Mouse (Mus musculus) right cerebral cortex, postnatal 36 days (tissue): ENCODE results near the gene Crebbp.
"Not testable (repeated sequence)": the region's sequence is repeated elsewhere in the genome, so short reads cannot be mapped to it uniquely, and the experiment has no call there.

Source experiments
- DNase-seq, 2 experiments: peaks; one replicate each; pipeline ENCODE4 v3.0.0; 2022; ENCODE audit warnings: low spot score in 2 of 2, mixed read lengths in 1 of 2

The Crebbp gene

GRCm38 (mm10) chr16:4153121-4153520, 60.7 kb downstream of the Crebbp start:
- DNase-seq: no peak

- no peak for DNase-seq
These were observed 75.3 kb downstream of the Crebbp start for GRCm38 (mm10) chr16:4138541-4138940.

DNA sequence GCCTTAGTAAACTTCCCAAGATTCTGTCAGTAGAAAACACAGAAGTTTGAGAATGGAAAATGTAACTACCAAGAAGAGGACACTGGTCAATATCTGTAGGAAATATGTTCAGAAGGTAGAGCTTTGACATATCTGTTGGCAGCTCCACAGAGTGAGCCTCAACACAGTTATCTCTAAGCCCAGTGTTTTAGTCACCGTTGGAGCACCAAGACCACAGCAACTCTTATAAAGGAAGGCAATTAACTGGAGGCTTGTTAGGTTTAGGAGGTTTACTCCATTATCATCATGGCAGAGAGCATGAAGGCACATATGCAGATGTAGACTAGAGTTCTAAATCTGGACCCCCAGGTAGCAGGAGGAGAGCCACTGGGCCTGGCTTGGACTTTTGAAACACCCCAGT, 80.0 kb downstream of the Crebbp start:
- DNase-seq: no peak

DNA sequence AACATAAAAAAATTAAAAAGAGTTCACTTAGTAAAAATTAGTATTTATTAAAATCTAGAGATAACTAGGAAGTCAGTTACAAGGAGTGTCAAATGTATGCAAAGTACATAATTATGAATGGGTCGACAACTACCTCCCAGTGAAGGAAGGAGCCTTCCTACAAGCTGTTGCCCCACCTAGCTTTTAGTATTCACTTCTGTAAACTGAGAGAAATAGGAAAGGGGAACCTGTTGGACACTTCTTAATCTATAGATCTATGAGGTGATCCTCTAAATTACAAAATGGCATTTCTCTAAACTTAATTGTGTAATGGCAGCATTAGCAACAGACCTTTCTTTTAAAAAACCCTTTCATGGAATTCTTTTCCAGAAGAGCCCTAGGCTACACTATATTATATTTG, 84.9 kb downstream of the Crebbp start:
- DNase-seq: no peak

DNA sequence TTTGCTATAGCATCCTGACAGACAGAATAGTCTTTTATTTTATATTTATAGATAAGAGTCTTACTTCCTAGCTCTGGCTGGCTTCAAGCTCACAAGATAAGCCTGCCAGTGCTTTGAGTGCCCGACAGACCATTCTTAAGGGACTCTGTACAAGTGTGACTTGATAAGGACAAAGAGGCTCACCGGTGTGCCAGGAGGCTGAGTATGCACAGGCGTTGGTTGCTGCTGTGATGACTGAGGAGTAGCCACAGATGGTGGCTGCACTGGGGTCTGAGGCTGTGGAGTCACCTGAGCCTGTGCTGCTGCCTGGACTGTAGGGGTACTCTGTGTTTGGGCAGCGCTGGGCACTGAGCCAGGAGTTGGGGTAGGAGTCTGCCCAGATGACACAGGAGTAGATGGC, 96.7 kb downstream of the Crebbp start:
- no peak for DNase-seq

DNA sequence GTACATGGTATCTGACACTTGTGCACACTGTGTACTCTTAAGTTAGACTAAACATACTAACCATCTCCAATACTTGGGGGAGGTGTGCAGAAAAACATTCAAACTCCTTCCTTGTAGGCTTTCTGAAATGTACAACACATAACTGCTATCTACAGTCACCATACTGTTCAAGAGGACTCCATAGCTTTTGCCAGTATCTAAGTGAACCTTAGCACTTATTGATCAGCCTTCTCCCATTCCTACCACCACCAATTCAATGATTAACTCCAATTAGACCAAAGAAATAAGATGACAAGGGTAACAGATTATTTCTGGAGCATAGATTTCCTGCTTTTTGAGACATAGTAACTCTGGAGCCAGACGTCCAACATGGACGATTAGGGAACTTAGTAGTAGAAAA, 113.4 kb downstream of the Crebbp start:
- DNase-seq: no peak

GRCm38 (mm10) chr16:4097521-4097920, 116.3 kb downstream of the Crebbp start:
- no peak for DNase-seq

GRCm38 (mm10) chr16:4096898-4097297, 116.9 kb downstream of the Crebbp start:
- no peak for DNase-seq

DNA sequence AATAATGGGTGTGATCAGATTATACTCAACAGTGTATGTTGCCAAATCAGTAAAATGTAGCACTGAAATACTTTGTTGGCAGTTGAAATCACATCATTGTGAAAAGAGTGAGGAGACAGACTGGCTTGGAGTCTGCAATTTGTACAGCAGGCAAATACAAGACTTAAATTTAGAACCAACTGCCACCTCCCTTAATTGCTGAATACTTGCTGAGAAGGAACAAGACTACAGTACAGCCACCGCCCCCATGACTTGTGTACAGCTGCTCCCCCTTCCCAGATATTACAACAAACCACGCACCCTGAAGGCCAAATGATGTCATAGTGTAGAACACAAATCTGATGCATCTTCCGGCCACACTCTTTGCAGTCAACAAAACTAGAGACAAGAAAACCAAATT, 117.7 kb downstream of the Crebbp start:
- DNase-seq: no peak

- DNase-seq: no peak
These were observed 126.4 kb downstream of the Crebbp start for GRCm38 (mm10) chr16:4087214-4087913.

DNA sequence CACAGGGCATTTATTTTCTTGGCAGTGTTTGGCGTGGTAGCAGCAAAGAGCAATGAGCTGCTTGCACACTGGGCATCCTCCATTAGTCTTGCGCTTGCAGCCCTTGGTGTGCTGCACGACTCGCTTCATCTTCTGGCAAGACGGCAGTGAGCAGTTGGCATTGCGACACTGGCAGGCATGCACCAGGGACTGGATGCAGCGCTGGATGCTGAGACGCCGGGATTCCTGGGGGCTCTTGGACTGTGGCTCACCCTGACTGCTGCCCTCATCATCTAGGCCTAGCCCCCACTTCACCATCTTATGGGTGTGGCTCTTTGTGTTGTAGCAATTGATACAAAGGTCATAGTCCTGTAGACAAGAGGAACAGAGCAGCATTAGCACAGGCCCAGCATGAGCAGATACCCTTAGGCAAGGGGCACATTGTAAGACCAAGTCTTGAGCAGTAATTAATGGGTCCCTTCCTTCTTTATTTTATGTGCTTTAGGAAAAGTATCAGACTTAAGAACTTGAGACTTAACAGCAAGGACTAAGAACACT, 127.9 kb downstream of the Crebbp start:
- no peak for DNase-seq

DNA sequence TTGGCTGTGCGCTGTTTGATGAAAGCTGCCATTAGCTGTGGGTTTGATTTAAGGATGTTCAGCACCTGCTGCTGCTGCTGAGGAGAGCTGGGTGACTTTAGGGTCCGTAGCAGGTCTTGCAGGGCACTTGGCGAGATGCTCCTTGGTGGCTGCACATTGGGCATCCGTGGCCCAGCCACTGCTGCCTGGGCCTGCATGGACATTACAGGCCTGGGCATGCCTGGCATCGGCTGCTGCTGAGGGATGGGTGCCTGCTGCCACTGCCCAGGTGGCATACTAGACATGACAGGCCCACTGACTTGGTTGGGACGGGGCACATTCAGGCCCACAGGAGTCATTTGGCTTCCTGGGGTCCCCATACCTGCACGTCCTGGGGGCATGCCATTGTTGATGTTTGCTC, 128.7 kb downstream of the Crebbp start:
- no peak for DNase-seq

GRCm38 (mm10) chr16:4080419-4080818, 133.4 kb downstream of the Crebbp start:
- DNase-seq: not testable (repeated sequence)

GRCm38 (mm10) chr16:4079656-4080055, 134.1 kb downstream of the Crebbp start:
- DNase-seq: no peak

GRCm38 (mm10) chr16:4078302-4078701, 135.5 kb downstream of the Crebbp start:
- not testable (repeated sequence) for DNase-seq

- peak; percentile 92 to 94 for DNase-seq
These were observed 136.3 kb downstream of the Crebbp start, which contains the start of gene Trap1 for GRCm38 (mm10) chr16:4077384-4078061. Gene Trap1 (minus strand): TSS chr16:4077827.

GRCm38 (mm10) chr16:4074836-4075235, 139.0 kb downstream of the Crebbp start:
- no peak for DNase-seq

GRCm38 (mm10) chr16:4074297-4074696, 139.5 kb downstream of the Crebbp start:
- DNase-seq: no peak

DNA sequence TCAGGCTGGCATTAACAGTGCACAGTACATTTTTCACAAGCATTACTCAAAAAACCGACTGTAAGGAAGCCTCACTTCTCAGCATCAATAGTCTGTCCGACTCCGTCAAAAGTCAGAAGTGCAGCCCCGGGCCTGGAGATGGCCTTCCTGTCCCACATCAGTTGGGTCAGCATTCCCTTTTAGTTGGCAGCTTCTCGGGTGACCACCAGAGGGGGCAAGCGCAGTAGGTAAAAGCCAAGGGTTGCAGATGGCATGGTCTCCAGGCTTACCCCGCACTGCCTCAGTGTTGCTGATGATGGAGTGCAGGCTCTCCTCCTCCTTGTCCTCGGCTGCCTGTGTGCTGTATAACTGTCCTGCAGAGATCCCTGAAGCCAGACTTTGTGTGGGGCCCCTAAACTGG, 145.2 kb downstream of the Crebbp start:
- no peak for DNase-seq

DNA sequence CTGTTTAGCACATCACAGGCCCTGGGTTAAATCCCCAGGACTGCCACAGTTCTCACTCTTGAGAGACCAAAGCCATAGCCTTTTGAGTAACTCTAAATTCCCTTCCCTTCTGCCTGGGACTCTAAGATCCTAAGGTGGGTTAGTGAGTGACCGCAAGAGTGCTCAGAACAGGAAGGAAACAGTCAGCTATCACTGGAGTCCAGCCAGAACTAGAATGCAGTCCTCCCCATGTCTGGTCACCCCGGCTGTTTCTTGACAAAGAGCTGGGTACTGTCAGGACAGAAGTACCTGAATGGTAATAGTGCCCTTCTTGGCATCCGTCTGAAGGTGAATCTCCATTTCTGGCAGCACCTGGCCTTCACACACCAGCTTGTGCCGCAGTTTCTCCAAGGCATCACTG, 148.9 kb downstream of the Crebbp start:
- DNase-seq: no peak

DNA sequence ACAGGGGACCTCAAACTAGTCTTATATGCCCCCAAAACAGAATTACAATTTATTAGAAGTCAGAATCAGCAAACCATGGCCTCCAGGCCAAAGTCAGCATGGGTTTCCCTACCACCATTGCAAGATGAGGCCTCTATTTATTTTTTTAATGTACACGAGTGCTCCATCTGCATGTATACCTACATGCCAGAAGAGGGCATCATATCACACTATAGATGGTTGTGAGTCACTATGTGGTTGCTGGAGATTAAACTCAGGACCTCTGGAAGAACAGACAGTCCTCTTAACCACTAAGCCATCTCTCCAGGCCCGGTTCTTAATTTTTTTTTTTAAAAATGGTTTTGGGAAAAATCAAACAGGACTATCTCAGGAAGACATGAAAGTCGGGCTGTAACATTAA, 160.0 kb downstream of the Crebbp start:
- DNase-seq: no peak

- no peak for DNase-seq
These were observed 161.2 kb downstream of the Crebbp start for GRCm38 (mm10) chr16:4052601-4053000.

GRCm38 (mm10) chr16:4045524-4045923, 168.3 kb downstream of the Crebbp start:
- no peak for DNase-seq
